24 mouse cellular contexts compared by ENCODE assay signal in genomic region chr16:46416177-46416576, GRCm38 (mm10).
A peak's percentile ranks its signal among the peaks of the same experiment; 100 is the strongest.
DNase-seq lines count a peak whose midpoint lies in the region; ATAC-seq and TF ChIP-seq lines count a peak whose summit lies in the region.
"Had no signal": no experiment of that assay in that cellular context is flagged by ENCODE, and none has a peak within 500 bp of the region (broad histone marks: within the 10 kb centered on the region; RNA-seq: fewer than 3 reads in every experiment).

No protein-coding gene starts in this region.

- 86% methylated on average over 3 of the region's 3 CpGs for WGBS in kidney, embryonic 15.5 days
- 60% methylated on average over 3 of the region's 3 CpGs for WGBS in liver, postnatal 0 days (ENCODE audit: insufficient replicate concordance)
- 66% methylated on average over 3 of the region's 3 CpGs for WGBS in liver, embryonic 12.5 days (ENCODE audit: insufficient replicate concordance)

- H3K4me1 ChIP-seq in kidney, embryonic 15.5 days, result no peaks in the 10 kb centered on the region
- no peaks in the 10 kb centered on the region for H3K4me1 ChIP-seq in liver, postnatal 0 days (ENCODE audit: insufficient read depth)
- no peaks in the 10 kb centered on the region for H3K4me1 ChIP-seq in liver, embryonic 12.5 days
- H3K4me1 ChIP-seq: embryonic facial prominence, embryonic 15.5 days had no signal

- no peak overlapping the region for H3K4me2 ChIP-seq in kidney, embryonic 15.5 days
- H3K4me2 ChIP-seq in liver, postnatal 0 days (ENCODE audit: low read depth, low read length), result no peak overlapping the region
- H3K4me2 ChIP-seq in liver, embryonic 12.5 days, result no peak overlapping the region
- H3K4me2 ChIP-seq: embryonic facial prominence, embryonic 15.5 days; heart, embryonic 13.5 days had no signal

- H3K9ac ChIP-seq in kidney, embryonic 15.5 days, result no peak overlapping the region
- no peak overlapping the region for H3K9ac ChIP-seq in liver, postnatal 0 days (replicated peaks)
- H3K9ac ChIP-seq in liver, embryonic 12.5 days, result no peak overlapping the region
- H3K9ac ChIP-seq: embryonic facial prominence, embryonic 15.5 days; heart, embryonic 13.5 days had no signal

- no peak for TF ChIP-seq EP300 in liver, postnatal 0 days (IDR thresholded peaks at IDR 0.05; ENCODE audit: low read depth)

- no peak overlapping the region for H3K4me3 ChIP-seq in kidney, embryonic 15.5 days (replicated peaks)
- no peak overlapping the region for H3K4me3 ChIP-seq in liver, postnatal 0 days (ENCODE audit: low read depth, low read length)
- H3K4me3 ChIP-seq in liver, embryonic 12.5 days, result no peak overlapping the region
- H3K4me3 ChIP-seq: embryonic facial prominence, embryonic 15.5 days; erythroblast, embryonic 14.5 days; forebrain, embryonic 10.5 days; gastrocnemius, adult 2 months; heart, embryonic 13.5 days had no signal

- no peaks in the 10 kb centered on the region for H3K27me3 ChIP-seq in kidney, embryonic 15.5 days
- H3K27me3 ChIP-seq in liver, postnatal 0 days (ENCODE audit: insufficient read depth, low read length), result no peaks in the 10 kb centered on the region
- no peaks in the 10 kb centered on the region for H3K27me3 ChIP-seq in liver, embryonic 12.5 days (replicated peaks)
- H3K27me3 ChIP-seq: embryonic facial prominence, embryonic 15.5 days; heart, embryonic 13.5 days had no signal

- H3K9me3 ChIP-seq in kidney, embryonic 15.5 days (replicated peaks), result no peaks in the 10 kb centered on the region
- H3K9me3 ChIP-seq in liver, postnatal 0 days (ENCODE audit: low read length), result no peaks in the 10 kb centered on the region
- H3K9me3 ChIP-seq in liver, embryonic 12.5 days (replicated peaks), result 0 out of 2 replicates have a peak, but pooled peaks cover 2% of the 10 kb centered on the region
- H3K9me3 ChIP-seq: embryonic facial prominence, embryonic 15.5 days; heart, embryonic 13.5 days had no signal

- no peak for ATAC-seq in kidney, embryonic 15.5 days (replicated peaks; ENCODE audit: low FRiP score)
- no peak for ATAC-seq in liver, postnatal 0 days
- ATAC-seq in liver, embryonic 12.5 days, result no peak
- ATAC-seq: CD4-positive, CD25-positive, alpha-beta regulatory T cell, adult 4 months; forebrain, embryonic 14.5 days had no signal

- no peak overlapping the region for H3K27ac ChIP-seq in kidney, embryonic 15.5 days
- H3K27ac ChIP-seq in liver, postnatal 0 days (ENCODE audit: low read depth), result no peak overlapping the region
- H3K27ac ChIP-seq in liver, embryonic 12.5 days, result no peak overlapping the region
- H3K27ac ChIP-seq: embryonic facial prominence, embryonic 15.5 days; forebrain, embryonic 10.5 days; gastrocnemius, adult 2 months; heart, embryonic 13.5 days had no signal

- no peak for TF ChIP-seq CTCF in liver, postnatal 0 days (IDR thresholded peaks at IDR 0.05; ENCODE audit: low read depth)

- peaks cover 21% of the 10 kb centered on the region; the same call in 1 of the 2 replicates for H3K36me3 ChIP-seq in kidney, embryonic 15.5 days
- H3K36me3 ChIP-seq in liver, postnatal 0 days (replicated peaks; ENCODE audit: insufficient read depth, low read length), result no peaks in the 10 kb centered on the region
- H3K36me3 ChIP-seq in liver, embryonic 12.5 days, result no peaks in the 10 kb centered on the region
- H3K36me3 ChIP-seq: embryonic facial prominence, embryonic 15.5 days; G1E had no signal

- peak; percentile 77 for DNase-seq in kidney, adult 11 months
- peak; percentile 26 for DNase-seq in liver, postnatal 0 days
- peak; percentile 61 for DNase-seq in kidney, postnatal 14 days
- peak; percentile 6 for DNase-seq in testis, postnatal 14 days (ENCODE audit: low spot score)
- no peak for DNase-seq in urinary bladder, adult 2 months (ENCODE audit: low spot score)
- DNase-seq in urinary bladder, postnatal 10 days (ENCODE audit: low spot score), result no peak
- DNase-seq: adrenal gland, adult 8-10 months; adrenal gland, postnatal 36 days; B cell, adult 2 months; cerebellum, adult 11-12 months; cerebellum, adult 9-11 months; embryo, embryonic 11 days; gastrocnemius, adult 2 months; gastrocnemius, postnatal 25 days; heart, postnatal 36 days had no signal

Comparison
In these comparisons a context has a peak if more than half of its experiments do, and no peak if none do; other contexts are left out.
1. DNase-seq: peak in kidney, adult 11 months (single experiment), liver, postnatal 0 days (single experiment), kidney, postnatal 14 days (single experiment) and testis, postnatal 14 days (single experiment); none in urinary bladder, adult 2 months (single experiment) and urinary bladder, postnatal 10 days (single experiment).